In genomic region chr7:118079097-118079496, GRCm38 (mm10) we compare ENCODE assay signal across 17 mouse cellular contexts. TPM values are rescaled to one million over a fixed set of nuclear protein-coding genes. Genes with fewer than 3 reads are reported as not detected.
DNase-seq lines count a peak whose midpoint lies in the region; ATAC-seq and TF ChIP-seq lines count a peak whose summit lies in the region.
"Had no signal": no experiment of that assay in that cellular context is flagged by ENCODE, and none has a peak within 500 bp of the region (broad histone marks: within the 10 kb centered on the region; RNA-seq: fewer than 3 reads in every experiment).

No protein-coding gene starts in this region.

- no peaks in the 10 kb centered on the region for H3K36me3 ChIP-seq in hindbrain, postnatal 0 days (ENCODE audit: insufficient read depth, low read length)
- no peaks in the 10 kb centered on the region for H3K36me3 ChIP-seq in hindbrain, embryonic 10.5 days
- H3K36me3 ChIP-seq: embryonic facial prominence, embryonic 13.5 days; limb, embryonic 13.5 days; lung, embryonic 15.5 days; midbrain, embryonic 12.5 days; neural tube, embryonic 12.5 days had no signal

- H3K9me3 ChIP-seq in hindbrain, postnatal 0 days (ENCODE audit: low read length), result no peaks in the 10 kb centered on the region
- no peaks in the 10 kb centered on the region for H3K9me3 ChIP-seq in hindbrain, embryonic 10.5 days
- H3K9me3 ChIP-seq: embryonic facial prominence, embryonic 13.5 days; forebrain, embryonic 13.5 days; limb, embryonic 13.5 days; lung, embryonic 15.5 days; midbrain, embryonic 12.5 days; neural tube, embryonic 12.5 days had no signal

- CTCF ChIA-PET in Patski (lab: Charles Lee), result no interaction called here

- 89% methylated on average over 5 of the region's 5 CpGs for WGBS in hindbrain, postnatal 0 days
- 89% methylated on average over 5 of the region's 5 CpGs for WGBS in hindbrain, embryonic 10.5 days

- no peaks in the 10 kb centered on the region for H3K27me3 ChIP-seq in hindbrain, postnatal 0 days (ENCODE audit: insufficient read depth, low read length)
- H3K27me3 ChIP-seq in hindbrain, embryonic 10.5 days (ENCODE audit: insufficient read depth, poor library complexity, severe bottlenecking), result no peaks in the 10 kb centered on the region
- H3K27me3 ChIP-seq in Patski, result no peaks in the 10 kb centered on the region
- H3K27me3 ChIP-seq: embryonic facial prominence, embryonic 13.5 days; forebrain, embryonic 13.5 days; limb, embryonic 13.5 days; lung, embryonic 15.5 days; midbrain, embryonic 12.5 days; neural tube, embryonic 12.5 days had no signal

- intact Hi-C loops in gastrocnemius, postnatal 14 days (cut with DNase I; ENCODE audit: low total_unique reads), result no loop called here

- no peak overlapping the region for H3K27ac ChIP-seq in hindbrain, postnatal 0 days
- no peak overlapping the region for H3K27ac ChIP-seq in hindbrain, embryonic 10.5 days
- H3K27ac ChIP-seq: embryonic facial prominence, embryonic 13.5 days; forebrain, embryonic 13.5 days; limb, embryonic 13.5 days; lung, embryonic 15.5 days; midbrain, embryonic 12.5 days; neural tube, embryonic 12.5 days had no signal

- TF ChIP-seq CTCF in hindbrain, postnatal 0 days (IDR thresholded peaks at IDR 0.05; ENCODE audit: low read depth), result peak; percentile 39
- peak; percentile 36 for TF ChIP-seq CTCF in Patski (IDR thresholded peaks at IDR 0.05)

- POLR2A ChIA-PET in Patski (lab: Charles Lee), result no interaction called here

- no peak overlapping the region for H3K4me3 ChIP-seq in hindbrain, postnatal 0 days (ENCODE audit: low read length)
- H3K4me3 ChIP-seq in hindbrain, embryonic 10.5 days, result no peak overlapping the region
- H3K4me3 ChIP-seq: embryonic facial prominence, embryonic 13.5 days; forebrain, embryonic 13.5 days; limb, embryonic 13.5 days; lung, embryonic 15.5 days; midbrain, embryonic 12.5 days; neural tube, embryonic 12.5 days had no signal

- no peak for DNase-seq in hindbrain, postnatal 0 days (ENCODE audit: low spot score)
- DNase-seq in hindbrain, embryonic 10.5 days (ENCODE audit: low spot score), result no peak
- peak; percentile 11 for DNase-seq in retina, postnatal 1 day
- DNase-seq in retina, embryonic 14.5 days (ENCODE audit: low spot score), result no peak
- DNase-seq in Patski (ENCODE audit: low read depth, low spot score), result no peak
- DNase-seq in gastrocnemius, postnatal 14 days, result no peak
- DNase-seq in urinary bladder, postnatal 36 days (ENCODE audit: low spot score in 2 of 2), result no peak
- DNase-seq: cerebellum, postnatal 14 days; kidney, postnatal 14 days had no signal

- ATAC-seq in hindbrain, postnatal 0 days, result no peak
- ATAC-seq in Patski, result no peak
- 0 out of 2 replicates have a peak, but pooled peaks have one; percentile 27 for ATAC-seq in megakaryocyte, adult 5-6 weeks (ENCODE audit: poor library complexity, severe bottlenecking)
- ATAC-seq: forebrain, embryonic 13.5 days; hindbrain, embryonic 16.5 days had no signal

- no peaks in the 10 kb centered on the region for H3K4me1 ChIP-seq in hindbrain, postnatal 0 days (ENCODE audit: insufficient read depth, low read length)
- H3K4me1 ChIP-seq in hindbrain, embryonic 10.5 days (replicated peaks), result 0 out of 2 replicates have a peak, but pooled peaks cover 3% of the 10 kb centered on the region
- H3K4me1 ChIP-seq: embryonic facial prominence, embryonic 13.5 days; forebrain, embryonic 13.5 days; limb, embryonic 13.5 days; lung, embryonic 15.5 days; midbrain, embryonic 12.5 days; neural tube, embryonic 12.5 days had no signal

- in situ Hi-C loops in Patski (cut with MboI; ENCODE audit: low pct_unique_long_range_greater_than_20kb), result no loop called here

- H3K9ac ChIP-seq in hindbrain, postnatal 0 days (replicated peaks; ENCODE audit: low read length), result no peak overlapping the region
- H3K9ac ChIP-seq: embryonic facial prominence, embryonic 13.5 days; forebrain, embryonic 13.5 days; limb, embryonic 13.5 days; lung, embryonic 15.5 days; midbrain, embryonic 12.5 days; neural tube, embryonic 12.5 days had no signal

- H3K4me2 ChIP-seq in hindbrain, postnatal 0 days (ENCODE audit: low read depth, low read length), result no peak overlapping the region
- H3K4me2 ChIP-seq: embryonic facial prominence, embryonic 13.5 days; forebrain, embryonic 13.5 days; limb, embryonic 13.5 days; lung, embryonic 15.5 days; midbrain, embryonic 12.5 days; neural tube, embryonic 12.5 days had no signal

RNA-seq across cellular contexts. Expression of gene Rps15a, which starts 36.9 kb away (rescaled TPM):
- 132 and 176 TPM in 2 replicates for total RNA-seq in hindbrain, postnatal 0 days (2014; rRNA removed)
- 368 and 402 TPM in 2 replicates for polyA plus RNA-seq in hindbrain, postnatal 0 days (2015; fragmentation: Nextera tagmentation; extraction: Ambion mirVana)
- polyA plus RNA-seq in hindbrain, embryonic 10.5 days (2016; fragmentation: Nextera tagmentation; extraction: Ambion mirVana), result 573 and 635 TPM in 2 replicates
- polyA plus RNA-seq in Patski (2021), result 1,838 TPM
- total RNA-seq in megakaryocyte, adult 5-6 weeks (2015), result 1,555 and 1,680 TPM in 2 replicates
- total RNA-seq in megakaryocyte, adult 5-6 weeks (2017), result 559 and 757 TPM in 2 replicates
- 100 to 1,000 TPM; 566 to 601 TPM for total RNA-seq in gastrocnemius, postnatal 14 days (2021)

RNA-seq across cellular contexts. Expression of gene Arl6ip1, which starts 50.4 kb away (rescaled TPM):
- total RNA-seq in hindbrain, postnatal 0 days (2014; rRNA removed), result 643 and 734 TPM in 2 replicates
- polyA plus RNA-seq in hindbrain, postnatal 0 days (2015; fragmentation: Nextera tagmentation; extraction: Ambion mirVana), result 747 and 812 TPM in 2 replicates
- polyA plus RNA-seq in hindbrain, embryonic 10.5 days (2016; fragmentation: Nextera tagmentation; extraction: Ambion mirVana), result 364 and 477 TPM in 2 replicates
- 296 TPM for polyA plus RNA-seq in Patski (2021)
- 322 and 348 TPM in 2 replicates for total RNA-seq in megakaryocyte, adult 5-6 weeks (2015)
- 267 and 301 TPM in 2 replicates for total RNA-seq in megakaryocyte, adult 5-6 weeks (2017)
- 10 to 100 TPM; 18.1 to 19.1 TPM for total RNA-seq in gastrocnemius, postnatal 14 days (2021)

Comparison
In these comparisons a context has a peak if more than half of its experiments do, and no peak if none do; other contexts are left out.
1. RNA of gene Arl6ip1, which starts 50.4 kb away (total RNA-seq): 643 to 734 TPM in hindbrain, postnatal 0 days and 267 to 348 TPM in megakaryocyte, adult 5-6 weeks; 18.1 to 19.1 TPM in gastrocnemius, postnatal 14 days; every median in the first group is over 10 times any median in the second.